Mouse (Mus musculus) liver, postnatal 0 days (tissue): ENCODE data around the gene Rhod. TPM values are rescaled to one million over a fixed set of nuclear protein-coding genes. Genes with fewer than 3 reads are reported as not detected.

Experiments used
- ATAC-seq: fragments of 200-750 bp; cut with Nextera tagmentation; 2 replicates; pipeline ENCODE4 v1.8.0; 2017; ENCODE audit warnings: mild to moderate bottlenecking, moderate library complexity
- DNase-seq: peaks from one replicate; pipeline ENCODE4 v3.0.0-alpha.2; 2016
- H3K27ac ChIP-seq: fragments of 300-500 bp; sonication (generic); 2 replicates; pipeline ENCODE4 v1.5.1; 2014; ENCODE audit warnings: antibody characterized with exemption, moderate library complexity, mild to moderate bottlenecking, low read depth
- H3K27me3 ChIP-seq: fragments of 300-500 bp; sonication (generic); 2 replicates; pipeline ENCODE4 v1.6.1; 2014; ENCODE audit warnings: low read length, control low read depth, mixed read lengths; ENCODE audit not compliant: insufficient read depth
- H3K36me3 ChIP-seq: fragments of 300-500 bp; sonication (generic); replicated peaks from 2 replicates; pipeline ENCODE4 v1.6.1; 2014; ENCODE audit warnings: mild to moderate bottlenecking, control low read depth, low read length, moderate library complexity, mixed read lengths; ENCODE audit not compliant: insufficient read depth
- H3K4me1 ChIP-seq: fragments of 300-500 bp; sonication (generic); 2 replicates; pipeline ENCODE4 v1.6.1; 2014; ENCODE audit warnings: antibody characterized with exemption, mild to moderate bottlenecking, control low read depth; ENCODE audit not compliant: insufficient read depth
- H3K4me2 ChIP-seq: fragments of 300-500 bp; sonication (generic); 2 replicates; pipeline ENCODE4 v1.6.1; 2014; ENCODE audit warnings: low read depth, mild to moderate bottlenecking, low read length, moderate library complexity, mixed read lengths
- H3K4me3 ChIP-seq: fragments of 300-500 bp; sonication (generic); 2 replicates; pipeline ENCODE4 v1.5.1; 2014; ENCODE audit warnings: low read depth, low read length
- H3K9ac ChIP-seq: fragments of 300-500 bp; sonication (generic); replicated peaks from 2 replicates; pipeline ENCODE4 v1.6.1; 2014; ENCODE audit warnings: mild to moderate bottlenecking, moderate library complexity
- H3K9me3 ChIP-seq: fragments of 300-500 bp; sonication (generic); 2 replicates; pipeline ENCODE4 v1.6.1; 2016; ENCODE audit warnings: mild to moderate bottlenecking, control low read depth, low read length, mixed read lengths
- CTCF ChIP-seq: sonication (generic); IDR thresholded peaks from 2 replicates; pipeline ENCODE4 v1.5.1; 2016; ENCODE audit warnings: antibody characterized with exemption, low read depth
- EP300 ChIP-seq: IDR thresholded peaks from 2 replicates; pipeline ENCODE4 v1.6.1; 2016; ENCODE audit warnings: antibody characterized with exemption, low read depth, mild to moderate bottlenecking
- WGBS: fragments of 180-500 bp; shearing (Covaris S2); extraction: QIAGEN DNeasy Blood & Tissue Kit; methylation state at CpG from one replicate; pipeline ENCODE4 v1.1.7; 2014; ENCODE audit not compliant: insufficient replicate concordance; 5-methylcytosine and 5-hydroxymethylcytosine counted together
- polyA plus RNA-seq: library from polyadenylated mRNA; unstranded; fragments of >200 nt; fragmentation: Nextera tagmentation; extraction: Ambion mirVana; gene quantifications from 2 replicates; pipeline ENCODE4 v1.2.1, GENCODE M21; 2015

Rhod gene
- polyA plus RNA-seq, 1 experiment from 2014 or later, result 14.8 TPM

DNA sequence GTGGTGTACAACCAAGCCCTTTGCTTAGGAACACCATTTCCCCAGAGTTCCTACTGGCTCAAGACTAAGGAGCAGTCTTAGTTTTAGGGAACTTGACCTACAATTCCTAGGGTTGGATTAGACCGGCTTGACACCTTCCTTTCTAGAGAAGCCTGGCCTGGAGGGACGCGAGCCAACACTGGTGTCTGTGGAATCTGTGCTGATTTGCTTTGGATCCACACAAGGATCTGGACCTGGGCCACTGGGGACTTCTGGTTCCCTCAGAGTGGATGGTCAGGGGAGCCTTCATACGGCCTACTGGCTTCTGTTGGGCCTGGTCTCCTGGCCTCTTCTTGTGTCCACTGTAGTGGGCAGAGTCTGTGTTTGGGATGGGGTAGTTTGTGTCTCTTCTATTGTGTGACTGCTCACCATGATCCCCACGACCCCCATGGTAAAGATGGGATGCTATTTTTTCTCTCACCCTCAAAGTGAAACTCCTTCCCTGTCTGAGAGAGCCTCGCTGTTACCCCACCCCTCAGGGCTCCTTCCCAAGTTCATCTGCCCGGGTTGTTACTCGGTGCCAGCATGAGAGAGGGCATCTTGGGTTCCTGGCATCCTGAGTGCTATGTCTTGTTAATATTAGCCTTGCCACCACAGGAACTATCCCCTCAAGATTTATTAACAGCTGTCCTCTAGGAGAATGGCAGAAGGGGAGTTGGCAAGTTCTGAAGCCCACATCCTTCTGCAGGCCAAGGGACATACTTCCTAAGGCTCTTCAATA lies 7.6 kb upstream of the Rhod start:
- H3K9ac ChIP-seq, result no peak overlapping the region
- no peak for ATAC-seq
- H3K27me3 ChIP-seq, result no peaks in the 10 kb centered on the region
- no peak for DNase-seq
- no peaks in the 10 kb centered on the region for H3K9me3 ChIP-seq
- H3K4me1 ChIP-seq, result no peaks in the 10 kb centered on the region; the same call in 1 of the 2 replicates
- no peaks in the 10 kb centered on the region for H3K36me3 ChIP-seq
- WGBS, result 76% methylated on average over 8 of the region's 8 CpGs
- no peak overlapping the region for H3K4me2 ChIP-seq
- H3K27ac ChIP-seq, result no peak overlapping the region
- H3K4me3 ChIP-seq, result no peak overlapping the region
- TF ChIP-seq EP300 (no peak), CTCF (no peak)

DNA sequence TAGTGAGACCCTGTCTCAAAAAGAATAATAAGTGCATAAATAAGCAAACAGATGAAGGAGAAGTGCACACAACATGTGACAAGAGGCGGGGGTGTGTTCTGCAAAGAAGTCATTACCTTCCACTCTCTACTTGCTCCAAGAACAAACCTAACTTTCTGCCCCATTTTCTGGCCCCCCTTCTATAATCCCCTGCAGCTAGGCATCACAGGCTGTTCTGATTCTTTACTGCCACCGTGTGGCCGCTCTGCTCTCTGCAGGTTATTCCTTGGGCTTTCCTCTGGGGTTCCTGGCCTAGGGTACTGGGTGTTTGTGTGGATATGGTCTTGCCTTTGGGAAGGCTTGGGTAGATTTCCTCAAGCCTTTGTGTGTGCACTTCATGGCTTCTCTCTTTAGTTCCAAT lies 3.2 kb upstream of the Rhod start:
- no peak overlapping the region for H3K4me3 ChIP-seq
- H3K27me3 ChIP-seq, result peaks cover 16% of the 10 kb centered on the region
- no peak for ATAC-seq
- DNase-seq, result peak; percentile 80
- peaks cover 18% of the 10 kb centered on the region for H3K4me1 ChIP-seq
- peak overlapping the region; percentile 89 for H3K27ac ChIP-seq
- WGBS, result 11% methylated on average over 3 of the region's 3 CpGs
- H3K9ac ChIP-seq, result no peak overlapping the region
- H3K4me2 ChIP-seq, result no peak overlapping the region
- H3K9me3 ChIP-seq, result no peaks in the 10 kb centered on the region
- TF ChIP-seq EP300 (no peak), CTCF (peak; percentile 86)
- H3K36me3 ChIP-seq, result no peaks in the 10 kb centered on the region

DNA sequence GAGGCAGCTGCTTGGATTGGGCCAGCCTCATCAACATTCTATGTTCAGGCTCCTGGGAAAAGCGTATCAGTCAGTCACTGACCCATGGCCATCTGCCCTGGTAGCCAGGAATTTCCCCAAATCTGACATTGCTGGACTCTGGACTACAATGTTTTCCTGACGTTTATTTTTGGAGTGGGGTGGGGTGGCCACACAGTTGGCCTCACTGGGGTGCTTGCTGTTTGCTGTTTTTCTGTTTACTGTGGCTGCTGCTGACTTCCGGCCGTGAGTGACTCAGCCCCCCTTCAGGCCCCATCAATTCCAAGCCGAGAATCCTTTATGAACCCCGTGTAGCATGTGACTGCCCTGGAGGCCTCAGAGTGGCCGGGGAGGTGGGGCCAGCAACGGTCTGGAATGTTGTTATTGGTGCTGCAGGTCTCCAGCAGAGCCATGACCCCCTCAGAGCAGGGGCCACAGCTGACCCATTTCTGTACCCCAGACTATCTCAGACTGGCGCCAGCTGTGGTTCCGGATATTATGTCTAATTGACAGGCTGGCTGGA lies 2.5 kb upstream of the Rhod start:
- Histone ChIP-seq H3K4me2 (0 out of 2 replicates have a peak overlapping the region, but pooled peaks have one; percentile 1), H3K27ac (peak overlapping the region; percentile 89), H3K36me3 (no peaks in the 10 kb centered on the region), H3K27me3 (peaks cover 16% of the 10 kb centered on the region), H3K9me3 (no peaks in the 10 kb centered on the region), H3K4me1 (peaks cover 18% of the 10 kb centered on the region), H3K4me3 (no peak overlapping the region), H3K9ac (no peak overlapping the region)
- WGBS, result 29% methylated on average over 10 of the region's 10 CpGs
- no peak for TF ChIP-seq CTCF
- TF ChIP-seq EP300, result 0 out of 2 replicates have a peak, but pooled peaks have one; percentile 17
- ATAC-seq (peak; percentile 82), DNase-seq (peak; percentile 65)

DNA sequence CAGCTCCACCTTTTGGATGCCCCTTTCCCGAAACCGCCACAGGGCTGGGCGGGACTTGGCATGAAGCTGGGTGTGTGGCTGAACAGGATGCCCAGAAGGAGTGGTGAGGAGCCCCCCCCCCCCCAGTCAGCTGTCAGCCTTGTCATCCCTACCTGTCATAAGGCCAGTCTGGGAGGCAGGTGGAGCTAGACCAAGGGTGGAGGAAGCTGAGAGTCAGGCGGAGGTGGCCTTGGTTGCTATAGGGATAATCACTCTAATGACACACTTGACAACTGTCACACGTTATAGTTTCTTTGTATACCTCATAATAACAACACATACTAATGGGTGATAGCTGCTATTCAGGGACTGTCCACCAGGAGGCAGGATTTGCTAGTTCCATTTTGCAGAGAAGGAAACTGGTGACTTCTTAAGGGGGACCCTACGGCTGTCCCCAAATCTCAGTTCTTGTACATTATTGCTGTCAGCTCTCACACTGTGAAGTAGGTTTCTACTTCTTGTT lies 1.9 kb upstream of the Rhod start:
- Histone ChIP-seq H3K4me1 (peaks cover 18% of the 10 kb centered on the region), H3K9ac (no peak overlapping the region), H3K27ac (peak overlapping the region; percentile 89), H3K9me3 (no peaks in the 10 kb centered on the region), H3K4me3 (no peak overlapping the region), H3K4me2 (0 out of 2 replicates have a peak overlapping the region, but pooled peaks have one; percentile 24), H3K27me3 (peaks cover 16% of the 10 kb centered on the region), H3K36me3 (no peaks in the 10 kb centered on the region)
- TF ChIP-seq CTCF (peak; percentile 84), EP300 (no peak)
- 17% methylated on average over 6 of the region's 6 CpGs for WGBS
- ATAC-seq, result peak; percentile 9; the same call in 1 of the 2 replicates
- peak; percentile 73 for DNase-seq

DNA sequence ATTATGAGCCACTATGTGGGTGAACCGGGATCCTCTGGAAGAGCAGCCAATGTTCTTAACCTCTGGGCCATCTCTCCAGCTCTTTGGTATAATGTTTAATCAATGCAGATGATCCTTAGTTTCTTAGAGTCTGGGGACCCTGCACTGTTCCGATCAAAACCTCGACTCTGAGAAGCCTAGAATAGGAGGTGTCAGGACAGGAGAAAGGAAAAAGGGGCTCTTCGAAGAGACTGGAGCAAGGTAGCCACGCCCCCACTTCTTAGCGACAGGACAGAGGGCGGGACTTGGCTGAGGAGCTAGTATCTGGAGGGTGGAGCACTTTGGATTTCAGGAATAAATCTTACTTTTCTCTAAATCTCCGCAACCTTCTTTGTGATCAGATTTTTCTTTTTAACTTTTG lies 990 bp upstream of the Rhod start:
- H3K4me2 ChIP-seq, result peak overlapping the region; percentile 81
- H3K27me3 ChIP-seq, result peaks cover 16% of the 10 kb centered on the region
- TF ChIP-seq CTCF (no peak), EP300 (no peak)
- ATAC-seq (no peak), DNase-seq (peak; percentile 51)
- peaks cover 18% of the 10 kb centered on the region for H3K4me1 ChIP-seq
- peak overlapping the region; percentile 89 for H3K27ac ChIP-seq
- no peaks in the 10 kb centered on the region for H3K36me3 ChIP-seq
- no peak overlapping the region for H3K9ac ChIP-seq
- no peak overlapping the region for H3K4me3 ChIP-seq
- 11% methylated on average over 8 of the region's 8 CpGs for WGBS
- H3K9me3 ChIP-seq, result no peaks in the 10 kb centered on the region

DNA sequence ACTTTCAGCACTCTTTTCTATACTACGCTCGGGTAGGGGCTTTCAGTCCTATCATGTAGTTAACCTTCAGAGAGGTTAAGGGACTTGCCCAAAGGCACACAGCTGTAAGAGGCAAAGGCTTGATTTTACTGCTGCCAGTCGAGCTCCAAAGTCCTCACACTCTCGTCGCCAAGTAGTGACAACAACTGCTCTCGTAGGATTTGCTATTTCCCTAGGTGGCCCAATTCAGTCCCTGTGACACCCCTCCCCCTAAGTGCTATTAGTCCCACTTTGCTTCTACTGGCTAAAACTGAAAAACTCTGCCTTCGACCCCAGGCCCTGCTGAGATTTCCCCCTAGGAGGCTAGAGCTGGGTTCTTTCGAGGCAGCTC lies 456 bp downstream of the Rhod start:
- Histone ChIP-seq H3K9me3 (no peaks in the 10 kb centered on the region), H3K4me2 (peak overlapping the region; percentile 81), H3K4me3 (peak overlapping the region; percentile 63), H3K4me1 (peaks cover 18% of the 10 kb centered on the region), H3K36me3 (no peaks in the 10 kb centered on the region), H3K27ac (peak overlapping the region; percentile 80), H3K27me3 (peaks cover 16% of the 10 kb centered on the region), H3K9ac (peak overlapping the region; percentile 71)
- no peak for TF ChIP-seq CTCF
- no peak for TF ChIP-seq EP300
- 15% methylated on average over 8 of the region's 8 CpGs for WGBS
- DNase-seq (no peak), ATAC-seq (peak; percentile 39)
